ENCODE assay signal across 20 mouse cellular contexts in the genomic region with DNA sequence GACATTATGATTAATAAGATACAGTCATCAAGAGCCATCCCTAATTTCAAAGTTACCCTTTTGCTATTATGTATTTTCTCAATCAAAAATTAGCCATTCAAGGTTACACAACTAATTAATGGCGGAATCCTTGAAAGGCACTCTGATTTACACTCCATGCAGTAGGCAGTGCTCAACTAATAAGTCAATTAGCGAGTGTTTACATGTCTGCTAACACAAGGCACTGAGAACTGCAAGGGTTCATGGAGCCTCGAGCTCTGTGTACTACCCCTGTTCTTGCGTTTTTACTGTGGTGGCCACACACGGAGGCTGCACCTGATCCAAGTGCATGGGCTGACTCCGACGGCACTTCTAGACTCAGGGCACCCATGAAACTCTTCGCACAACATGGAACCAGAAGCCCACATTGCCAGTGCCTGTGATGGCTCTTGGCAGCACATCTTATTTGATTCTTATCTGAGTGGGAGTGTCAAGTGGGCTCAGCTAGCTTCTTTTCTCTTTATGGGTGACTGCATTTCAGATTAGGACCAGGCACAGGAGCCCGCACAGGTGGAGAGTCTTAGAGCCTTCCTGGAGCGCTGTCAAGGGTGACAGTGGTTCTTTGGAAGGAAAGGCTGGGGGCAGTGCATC.
DNase-seq lines count a peak whose midpoint lies in the region; ATAC-seq lines count a peak whose summit lies in the region.
"Had no signal": no experiment of that assay in that cellular context is flagged by ENCODE, and none has a peak within 500 bp of the region (broad histone marks: within the 10 kb centered on the region; RNA-seq: fewer than 3 reads in every experiment).

No protein-coding gene starts in this region.

- H3K27ac ChIP-seq in hindbrain, embryonic 14.5 days = 0 out of 2 replicates have a peak overlapping the region, but pooled peaks have one; percentile 43
- no peak overlapping the region for H3K27ac ChIP-seq in hindbrain, embryonic 12.5 days
- H3K27ac ChIP-seq in neural tube, embryonic 15.5 days (replicated peaks) = 0 out of 2 replicates have a peak overlapping the region, but pooled peaks have one; percentile 25
- H3K27ac ChIP-seq: embryonic facial prominence, embryonic 15.5 days; hindbrain, postnatal 0 days had no signal

- WGBS in hindbrain, embryonic 14.5 days = 81% methylated on average over 10 of the region's 10 CpGs
- 87% methylated on average over 10 of the region's 10 CpGs for WGBS in hindbrain, embryonic 12.5 days
- WGBS in neural tube, embryonic 15.5 days = 73% methylated on average over 10 of the region's 10 CpGs

- no peaks in the 10 kb centered on the region for H3K27me3 ChIP-seq in hindbrain, embryonic 14.5 days (ENCODE audit: control insufficient read depth, insufficient read depth, low read length)
- no peaks in the 10 kb centered on the region for H3K27me3 ChIP-seq in hindbrain, embryonic 12.5 days
- no peaks in the 10 kb centered on the region for H3K27me3 ChIP-seq in neural tube, embryonic 15.5 days (replicated peaks)
- H3K27me3 ChIP-seq: CH12.LX; embryonic facial prominence, embryonic 15.5 days had no signal

- peaks cover 15% of the 10 kb centered on the region; the same call in 1 of the 2 replicates for H3K4me1 ChIP-seq in hindbrain, embryonic 14.5 days (replicated peaks; ENCODE audit: control insufficient read depth, insufficient read depth, low read length)
- H3K4me1 ChIP-seq in hindbrain, embryonic 12.5 days = peaks cover 31% of the 10 kb centered on the region
- H3K4me1 ChIP-seq in neural tube, embryonic 15.5 days = peaks cover 41% of the 10 kb centered on the region

- no peak overlapping the region for H3K4me3 ChIP-seq in hindbrain, embryonic 14.5 days (replicated peaks; ENCODE audit: low read length)
- H3K4me3 ChIP-seq in hindbrain, embryonic 12.5 days = no peak overlapping the region
- no peak overlapping the region for H3K4me3 ChIP-seq in neural tube, embryonic 15.5 days (replicated peaks)
- H3K4me3 ChIP-seq: embryonic facial prominence, embryonic 15.5 days; erythroblast, embryonic 14.5 days; heart, embryonic 10.5 days had no signal

- H3K9ac ChIP-seq in hindbrain, embryonic 14.5 days = no peak overlapping the region
- no peak overlapping the region for H3K9ac ChIP-seq in hindbrain, embryonic 12.5 days
- no peak overlapping the region for H3K9ac ChIP-seq in neural tube, embryonic 15.5 days (replicated peaks)
- H3K9ac ChIP-seq: embryonic facial prominence, embryonic 15.5 days had no signal

- H3K9me3 ChIP-seq in hindbrain, embryonic 14.5 days (ENCODE audit: control insufficient read depth, low read length) = no peaks in the 10 kb centered on the region
- no peaks in the 10 kb centered on the region for H3K9me3 ChIP-seq in hindbrain, embryonic 12.5 days (replicated peaks)
- H3K9me3 ChIP-seq in neural tube, embryonic 15.5 days (replicated peaks) = no peaks in the 10 kb centered on the region
- H3K9me3 ChIP-seq: embryonic facial prominence, embryonic 15.5 days; heart, embryonic 10.5 days had no signal

- H3K4me2 ChIP-seq in hindbrain, embryonic 14.5 days (replicated peaks) = no peak overlapping the region
- no peak overlapping the region for H3K4me2 ChIP-seq in hindbrain, embryonic 12.5 days (replicated peaks)
- H3K4me2 ChIP-seq in neural tube, embryonic 15.5 days = no peak overlapping the region
- H3K4me2 ChIP-seq: embryonic facial prominence, embryonic 15.5 days had no signal

- no peaks in the 10 kb centered on the region for H3K36me3 ChIP-seq in hindbrain, embryonic 14.5 days (replicated peaks; ENCODE audit: control insufficient read depth, insufficient read depth)
- no peaks in the 10 kb centered on the region for H3K36me3 ChIP-seq in hindbrain, embryonic 12.5 days
- no peaks in the 10 kb centered on the region for H3K36me3 ChIP-seq in neural tube, embryonic 15.5 days
- H3K36me3 ChIP-seq: embryonic facial prominence, embryonic 15.5 days; heart, embryonic 10.5 days had no signal

- DNase-seq in frontal cortex, postnatal 10 days (ENCODE audit: low spot score in 2 of 2) = no peak
- no peak for DNase-seq in hindbrain, embryonic 14.5 days (ENCODE audit: low spot score)
- peak; percentile 67 for DNase-seq in MN1 (ENCODE audit: low spot score)
- no peak for DNase-seq in adrenal gland, adult 8-10 months
- DNase-seq: cerebellum, adult 18-20 months; cerebellum, adult 9-11 months; embryo, embryonic 11 days; gastrocnemius, postnatal 36 days; heart, adult 11 months; heart, postnatal 14 days; kidney, adult 11 months; kidney, adult 9 months had no signal

- ATAC-seq in frontal cortex, adult (ENCODE audit: low TSS enrichment) = peak; percentile 55; the same call in 1 of the 2 replicates
- no peak for ATAC-seq in hindbrain, embryonic 14.5 days (ENCODE audit: low FRiP score)
- ATAC-seq in hindbrain, embryonic 12.5 days (ENCODE audit: low FRiP score) = no peak
- no peak for ATAC-seq in neural tube, embryonic 15.5 days (ENCODE audit: low FRiP score)
- ATAC-seq: hindbrain, postnatal 0 days had no signal
